Mouse (Mus musculus) heart, adult 2 months (tissue): Measurements from ENCODE around the gene Nubpl. TPM values are rescaled to one million over a fixed set of nuclear protein-coding genes. Genes with fewer than 3 reads are reported as not detected.

ENCODE experiments used
- DNase-seq, 2 experiments: peaks; one replicate each; pipeline ENCODE4 v3.0.0; 2021
- H3K27ac ChIP-seq: fragments of 200-600 bp; 2 replicates; pipeline ENCODE4 v1.8.1; 2022
- H3K27me3 ChIP-seq: fragments of 200-500 bp; 2 replicates; pipeline ENCODE4 v1.6.1; 2012; ENCODE audit warnings: mild to moderate bottlenecking, low read length, inconsistent platforms, mixed read lengths; ENCODE audit not compliant: control insufficient read depth, insufficient read depth
- H3K36me3 ChIP-seq: fragments of 200-500 bp; 2 replicates; pipeline ENCODE4 v1.6.1; 2012; ENCODE audit warnings: low read length, inconsistent platforms; ENCODE audit not compliant: control insufficient read depth, insufficient read depth
- H3K4me1 ChIP-seq: fragments of 200-500 bp; 2 replicates; pipeline ENCODE4 v1.6.1; 2011; ENCODE audit warnings: low read length; ENCODE audit not compliant: control insufficient read depth, insufficient read depth
- H3K4me3 ChIP-seq: fragments of 200-600 bp; 2 replicates; pipeline ENCODE4 v1.8.1; 2022
- H3K79me2 ChIP-seq: fragments of 200-500 bp; replicated peaks from 2 replicates; pipeline ENCODE4 v1.6.1; 2012; ENCODE audit warnings: mild to moderate bottlenecking, inconsistent platforms, low read length, moderate library complexity, mixed read lengths; ENCODE audit not compliant: control insufficient read depth, insufficient read depth
- H3K9ac ChIP-seq: fragments of 200-500 bp; 2 replicates; pipeline ENCODE4 v1.6.1; 2012; ENCODE audit warnings: low read depth, mild to moderate bottlenecking, control low read depth, inconsistent platforms, low read length, mixed read lengths
- CTCF ChIP-seq: fragments of 200-600 bp; IDR thresholded peaks from 2 replicates; pipeline ENCODE4 v1.8.1; 2022; ENCODE audit warnings: antibody characterized with exemption, mild to moderate bottlenecking, moderate library complexity
- EP300 ChIP-seq: fragments of 200-500 bp; IDR thresholded peaks from 2 replicates; pipeline ENCODE4 v1.6.1; 2011; ENCODE audit warnings: low read depth, low read length, control low read depth; ENCODE audit not compliant: insufficient read depth
- POLR2A ChIP-seq: fragments of 200-500 bp; IDR thresholded peaks from 2 replicates; pipeline ENCODE4 v1.6.1; 2011; ENCODE audit warnings: mild to moderate bottlenecking, low read depth, low read length, control low read depth; ENCODE audit not compliant: insufficient read depth
- WGBS: fragments of 180-500 bp; shearing (Covaris S2); methylation state at CpG from one replicate; pipeline ENCODE4 v1.1.7; 2018; 5-methylcytosine and 5-hydroxymethylcytosine counted together
- intact Hi-C: fragments of 180-260 bp; cut with DNase I; formaldehyde crosslinking; loops from one replicate; pipeline ENCODE4 v1.15.1; 2025
- polyA plus RNA-seq: library from polyadenylated mRNA; depleted of rRNA; stranded (reverse); fragments of >200 nt; gene quantifications from 2 replicates; pipeline ENCODE4 v1.2.3, GENCODE M21; 2012
- total RNA-seq, 2 experiments: library from RNA; stranded (reverse); gene quantifications; 2 replicates each; pipeline ENCODE4 v1.2.3; 2021

Nubpl gene
- total and polyA plus RNA-seq, 3 experiments, result 3.2 to 10.3 (median 7.5) TPM

- H3K27me3 ChIP-seq, result no peaks in the 10 kb centered on the region
- H3K36me3 ChIP-seq, result peaks cover 4% of the 10 kb centered on the region
- no peak overlapping the region for H3K27ac ChIP-seq
- TF ChIP-seq CTCF (no peak), POLR2A (no peak), EP300 (no peak)
- no peak for DNase-seq
- H3K4me3 ChIP-seq, result no peak overlapping the region
- intact Hi-C loops, result no loop called here
- H3K9ac ChIP-seq, result no peak overlapping the region
- H3K79me2 ChIP-seq, result no peaks in the 10 kb centered on the region
- H3K4me1 ChIP-seq, result peaks cover 9% of the 10 kb centered on the region
These were observed 186.9 kb downstream of the Nubpl start for GRCm38 (mm10) chr12:52284471-52284870.

DNA sequence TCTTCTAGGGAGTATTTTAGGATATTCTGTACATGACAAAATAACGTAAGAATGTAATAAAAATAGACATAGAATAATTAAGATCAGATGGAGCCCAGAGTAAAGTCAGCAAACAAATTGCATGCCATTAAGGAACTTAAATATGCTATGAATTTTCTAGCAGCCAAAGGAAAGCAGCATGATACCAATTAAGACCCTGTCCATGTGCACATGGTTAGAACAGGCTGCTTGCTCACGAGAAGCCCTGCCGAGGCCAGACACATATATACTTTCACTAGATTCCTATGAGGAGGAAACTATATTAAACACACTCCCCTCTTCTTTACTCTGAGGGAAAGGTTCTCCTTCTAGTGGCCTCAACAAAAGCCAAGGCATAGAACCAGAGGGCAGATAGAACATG lies 189.3 kb downstream of the Nubpl start:
- no peaks in the 10 kb centered on the region for H3K27me3 ChIP-seq
- H3K4me1 ChIP-seq, result peaks cover 9% of the 10 kb centered on the region
- H3K79me2 ChIP-seq, result no peaks in the 10 kb centered on the region
- H3K36me3 ChIP-seq, result peaks cover 4% of the 10 kb centered on the region
- DNase-seq, result no peak
- H3K4me3 ChIP-seq, result no peak overlapping the region
- 93% methylated on average over 3 of the region's 3 CpGs for WGBS
- TF ChIP-seq POLR2A (no peak), CTCF (no peak), EP300 (no peak)
- intact Hi-C loops, result no loop called here
- H3K9ac ChIP-seq, result no peak overlapping the region
- no peak overlapping the region for H3K27ac ChIP-seq

GRCm38 (mm10) chr12:52288537-52288936 lies 191.0 kb downstream of the Nubpl start:
- Histone ChIP-seq H3K9ac (no peak overlapping the region), H3K4me3 (no peak overlapping the region), H3K27ac (no peak overlapping the region), H3K36me3 (peaks cover 4% of the 10 kb centered on the region), H3K4me1 (peaks cover 9% of the 10 kb centered on the region), H3K27me3 (no peaks in the 10 kb centered on the region), H3K79me2 (no peaks in the 10 kb centered on the region)
- intact Hi-C loops, result loop anchor here (1.0 to 2.0 kb wide), 2 partner anchors 72 to 102 kb away; no protein-coding TSS in a partner anchor
- peak; percentile 33 to 44 for DNase-seq
- TF ChIP-seq POLR2A (no peak), CTCF (no peak), EP300 (0 out of 2 replicates have a peak, but pooled peaks have one; percentile 49)
- 29% methylated on average over 4 of the region's 4 CpGs for WGBS

GRCm38 (mm10) chr12:52288941-52289567 lies 191.5 kb downstream of the Nubpl start:
- Histone ChIP-seq H3K79me2 (no peaks in the 10 kb centered on the region), H3K4me3 (no peak overlapping the region), H3K27me3 (no peaks in the 10 kb centered on the region), H3K27ac (no peak overlapping the region), H3K36me3 (peaks cover 4% of the 10 kb centered on the region), H3K9ac (no peak overlapping the region), H3K4me1 (peaks cover 9% of the 10 kb centered on the region)
- WGBS, result 58% methylated on average over 11 of the region's 11 CpGs
- intact Hi-C loops, result loop anchor here (1.0 to 2.0 kb wide), 2 partner anchors 72 to 101 kb away; no protein-coding TSS in a partner anchor
- no peak for TF ChIP-seq POLR2A
- TF ChIP-seq EP300, result no peak
- TF ChIP-seq CTCF, result no peak
- DNase-seq, result no peak

DNA sequence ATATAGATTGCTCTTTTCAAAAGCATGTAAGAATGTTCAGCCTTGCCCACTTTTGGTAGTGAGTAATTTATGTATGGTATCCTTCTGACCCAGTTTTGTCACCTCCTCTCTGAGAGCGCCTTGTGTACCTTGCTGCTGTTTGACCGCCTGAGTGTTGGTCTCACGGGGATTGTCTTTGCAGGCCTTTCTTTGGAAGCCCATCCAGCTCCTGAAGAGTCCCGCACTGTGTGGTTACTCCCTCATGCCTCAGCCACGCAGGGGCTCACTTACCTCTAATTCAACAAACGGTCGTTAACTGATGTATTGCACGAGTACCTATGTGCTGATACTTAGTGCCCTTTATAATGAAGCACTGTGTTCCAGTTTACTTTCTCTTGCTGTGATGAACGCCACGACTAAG lies 192.1 kb downstream of the Nubpl start:
- Histone ChIP-seq H3K4me3 (no peak overlapping the region), H3K36me3 (peaks cover 4% of the 10 kb centered on the region), H3K9ac (no peak overlapping the region), H3K27ac (no peak overlapping the region), H3K4me1 (peaks cover 9% of the 10 kb centered on the region), H3K79me2 (no peaks in the 10 kb centered on the region), H3K27me3 (no peaks in the 10 kb centered on the region)
- no peak for TF ChIP-seq POLR2A
- TF ChIP-seq CTCF, result no peak
- TF ChIP-seq EP300, result no peak
- DNase-seq, result no peak
- WGBS, result 79% methylated on average over 10 of the region's 10 CpGs
- intact Hi-C loops, result loop anchor here (2.0 kb wide), 1 partner anchor 71 kb away; no protein-coding TSS in a partner anchor

- WGBS, result 89% methylated on average over 2 of the region's 2 CpGs
- intact Hi-C loops, result loop anchor here (5.0 kb wide), 1 partner anchor 208 kb away; the partner anchor contains the start of gene Arhgap5
- TF ChIP-seq CTCF, result no peak
- TF ChIP-seq POLR2A, result no peak
- TF ChIP-seq EP300, result no peak
These were observed 196.4 kb downstream of the Nubpl start for GRCm38 (mm10) chr12:52293931-52294330.

More at GRCm38 (mm10) chr12:52293931-52294330, 196.4 kb downstream of the Nubpl start:
- Histone ChIP-seq H3K27ac (no peak overlapping the region), H3K9ac (no peak overlapping the region), H3K79me2 (no peaks in the 10 kb centered on the region), H3K4me3 (no peak overlapping the region), H3K27me3 (no peaks in the 10 kb centered on the region), H3K36me3 (no peaks in the 10 kb centered on the region), H3K4me1 (peaks cover 2% of the 10 kb centered on the region; the same call in 1 of the 2 replicates)
- no peak for DNase-seq
